8 mouse cellular contexts compared by ENCODE assay signal in the genomic region with DNA sequence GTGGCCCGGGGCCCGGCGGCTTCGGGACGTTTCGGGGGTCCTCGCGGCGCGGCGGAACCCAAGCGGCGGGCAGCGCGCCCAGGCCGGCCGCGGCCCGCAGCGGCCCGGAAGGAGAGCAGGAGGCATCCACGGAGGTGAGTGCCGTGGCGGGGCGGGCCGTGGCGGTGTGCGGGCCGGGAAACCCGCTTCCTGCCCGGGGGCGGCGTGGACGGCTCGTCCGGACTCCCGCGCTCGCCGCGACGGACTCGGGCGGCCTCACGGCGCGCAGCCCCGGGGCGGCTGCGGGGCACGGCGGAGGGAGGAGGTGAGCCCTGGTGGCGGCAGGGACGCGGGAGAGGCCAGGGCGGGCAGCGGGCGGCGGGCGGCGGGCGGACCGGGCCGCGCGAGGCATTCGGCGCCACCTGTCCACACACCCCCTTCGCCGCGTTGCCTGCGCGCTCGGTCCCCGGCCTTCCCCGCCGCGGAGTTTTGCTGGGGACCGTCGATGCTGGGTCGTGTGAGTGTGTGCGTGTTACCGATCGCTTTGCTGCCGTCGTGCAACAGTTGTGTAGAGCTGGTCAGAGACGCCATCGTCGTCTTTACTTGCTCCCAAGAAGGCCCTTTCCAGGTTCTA. TPM values are rescaled to one million over a fixed set of nuclear protein-coding genes. Genes with fewer than 3 reads are reported as not detected.
A peak's percentile ranks its signal among the peaks of the same experiment; 100 is the strongest.
DNase-seq lines count a peak whose midpoint lies in the region; TF ChIP-seq lines count a peak whose summit lies in the region.

No protein-coding gene starts in this region.

- no peaks in the 10 kb centered on the region for H3K36me3 ChIP-seq in limb, embryonic 10.5 days
- H3K36me3 ChIP-seq in small intestine, adult 2 months (ENCODE audit: control insufficient read depth, insufficient read depth, low read length) = no peaks in the 10 kb centered on the region

- no peak for TF ChIP-seq POLR2A in small intestine, adult 2 months (IDR thresholded peaks at IDR 0.05; ENCODE audit: low read depth, low read length)

- peak overlapping the region; percentile 93 for H3K27ac ChIP-seq in limb, embryonic 10.5 days
- H3K27ac ChIP-seq in small intestine, adult 2 months (ENCODE audit: insufficient read depth, low read depth, low read length) = no peak overlapping the region

- peak overlapping the region; percentile 71 for H3K4me3 ChIP-seq in limb, embryonic 10.5 days
- H3K4me3 ChIP-seq in small intestine, adult 2 months (ENCODE audit: low read depth, low read length) = peak overlapping the region; percentile 34

- DNase-seq in embryo, embryonic 10.5 days (ENCODE audit: low spot score) = peak; percentile 59
- DNase-seq in embryo, embryonic 10 days (ENCODE audit: low spot score) = no peak
- DNase-seq in right cerebral cortex, postnatal 14 days = peak; percentile 12
- DNase-seq in right cerebral cortex, postnatal 10 days (ENCODE audit: low spot score in 2 of 2) = no peak
- DNase-seq in limb, embryonic 10.5 days (ENCODE audit: low spot score) = peak; percentile 65
- no peak for DNase-seq in left cerebral cortex, postnatal 36 days (ENCODE audit: low spot score in 2 of 2)
- no peak for DNase-seq in frontal cortex, postnatal 10 days (ENCODE audit: low spot score in 2 of 2)

- peaks cover 9% of the 10 kb centered on the region for H3K4me1 ChIP-seq in limb, embryonic 10.5 days
- 0 out of 2 replicates have a peak, but pooled peaks cover 1% of the 10 kb centered on the region for H3K4me1 ChIP-seq in small intestine, adult 2 months (ENCODE audit: control insufficient read depth, insufficient read depth, insufficient read length, low read length)

- H3K9me3 ChIP-seq in limb, embryonic 10.5 days (replicated peaks) = no peaks in the 10 kb centered on the region

- whole genome bisulfite sequencing in limb, embryonic 10.5 days = under 1% methylated on average over 86 of the region's 89 CpGs
- 2% methylated on average over 83 of the region's 89 CpGs for WGBS in small intestine, adult 2 months

- intact Hi-C loops in left cerebral cortex, postnatal 36 days (cut with DNase I) = loop anchor here (5.0 to 10.0 kb wide), 2 partner anchors 91 to 171 kb away; a partner anchor contains a TSS

- no peak for TF ChIP-seq CTCF in small intestine, adult 2 months (IDR thresholded peaks at IDR 0.05; ENCODE audit: extremely low read depth, insufficient read length, insufficient replicate concordance, low read depth, low read length)

- peaks cover 90% of the 10 kb centered on the region for H3K27me3 ChIP-seq in limb, embryonic 10.5 days (ENCODE audit: low read depth, poor library complexity, severe bottlenecking)
- H3K27me3 ChIP-seq in small intestine, adult 2 months (ENCODE audit: control insufficient read depth, insufficient read depth, low read length) = peaks cover 35% of the 10 kb centered on the region

RNA-seq across cellular contexts. Expression of a gene that starts 0.4 kb away (rescaled TPM):
- polyA plus RNA-seq in limb, embryonic 10.5 days (2016; fragmentation: Nextera tagmentation; extraction: Ambion mirVana) = 10.9 and 12.8 TPM in 2 replicates
- 0.01 TPM in 1 of 2 replicates, not detected in the other for polyA plus RNA-seq in small intestine, adult 2 months (2012; rRNA removed)
- total RNA-seq in left cerebral cortex, postnatal 36 days (2021) = 10 to 100 TPM; 16.1 to 20.9 TPM

RNA-seq across cellular contexts. Expression of a gene that starts 59.1 kb away (rescaled TPM):
- 0.08 and 0.15 TPM in 2 replicates for polyA plus RNA-seq in limb, embryonic 10.5 days (2016; fragmentation: Nextera tagmentation; extraction: Ambion mirVana)
- polyA plus RNA-seq in small intestine, adult 2 months (2012; rRNA removed) = 0.06 TPM in 1 of 2 replicates, not detected in the other
- total RNA-seq in left cerebral cortex, postnatal 36 days (2021) = under 1 TPM; 0.37 to 0.86 TPM

Comparison
In these comparisons a context has a peak if more than half of its experiments do, and no peak if none do; other contexts are left out.
1. DNase-seq: peak in embryo, embryonic 10.5 days (single experiment), right cerebral cortex, postnatal 14 days (single experiment) and limb, embryonic 10.5 days (single experiment); none in embryo, embryonic 10 days (single experiment), right cerebral cortex, postnatal 10 days (0 of 2), left cerebral cortex, postnatal 36 days (0 of 2) and frontal cortex, postnatal 10 days (0 of 2).
2. RNA of a gene that starts 0.4 kb away (polyA plus RNA-seq): 10.9 to 12.8 TPM in limb, embryonic 10.5 days; 0.01 TPM in small intestine, adult 2 months; every median in the first group is over 10 times any median in the second.